Mouse (Mus musculus): Measurements from ENCODE around the gene Arpc1b.
"Not testable (repeated sequence)": the region's sequence is repeated elsewhere in the genome, so short reads cannot be mapped to it uniquely, and the experiment has no call there.

The Arpc1b gene

GRCm38 (mm10) chr5:145114071-145114605 lies at the start of gene Arpc1b:
Gene Arpc1b, plus strand, starts transcription at chr5:145114215.
- peak; percentile 70 for DNase-seq (ENCODE audit: low read depth)

DNA sequence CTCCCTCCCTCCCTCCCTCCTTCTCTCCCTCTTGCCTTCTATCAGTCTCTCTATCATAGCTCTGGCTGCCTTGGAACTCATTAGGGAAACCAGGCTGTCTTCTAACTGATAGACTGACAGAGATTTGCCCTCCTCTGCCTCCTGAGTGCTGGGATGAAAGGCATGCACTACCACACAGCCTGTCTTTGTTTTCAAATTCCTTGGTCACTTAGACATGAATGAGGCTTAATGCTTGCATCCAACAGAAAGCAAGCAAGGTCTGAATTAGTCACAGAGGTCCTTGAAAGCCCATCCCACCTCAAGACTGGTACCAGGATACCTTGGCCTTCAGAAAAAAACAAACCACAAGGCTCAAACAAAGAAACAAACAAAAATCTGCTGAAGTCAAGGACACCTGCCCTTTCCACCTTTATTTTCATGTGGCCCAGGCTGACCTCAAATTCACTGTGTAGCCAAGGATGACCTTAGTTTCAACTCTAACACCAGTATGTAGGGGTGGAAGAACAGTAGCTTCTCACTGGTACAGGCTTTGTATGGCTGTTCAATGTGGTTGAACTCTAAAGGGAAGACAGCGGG lies 49.2 kb upstream of the Arpc1b start:
- DNase-seq (ENCODE audit: low read depth), result no peak

GRCm38 (mm10) chr5:145068863-145069262 lies 45.2 kb upstream of the Arpc1b start:
- no peak for DNase-seq (ENCODE audit: low read depth)

DNA sequence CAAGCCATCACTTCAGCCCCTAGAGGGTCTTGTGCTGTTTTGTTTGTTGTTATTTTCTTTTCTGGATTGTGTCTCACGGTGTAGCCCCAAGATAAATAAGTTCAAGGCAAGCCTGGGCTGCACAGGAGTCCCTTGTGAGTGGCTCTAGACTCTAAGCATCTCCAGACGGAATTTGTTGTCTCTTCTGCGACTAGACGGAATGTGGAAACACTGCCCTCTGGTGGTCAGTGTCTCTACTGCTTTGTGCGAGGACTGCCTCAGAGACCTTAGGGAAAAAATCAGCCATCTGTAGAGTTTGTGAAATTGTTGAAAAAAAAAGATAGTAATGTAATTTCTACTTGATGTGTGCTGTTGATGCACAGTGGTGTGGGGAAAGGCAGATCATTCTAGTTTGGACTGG lies 44.3 kb upstream of the Arpc1b start:
- DNase-seq (ENCODE audit: low read depth), result peak; percentile 82

- no peak for DNase-seq (ENCODE audit: low read depth)
Observed at GRCm38 (mm10) chr5:145071342-145071741, 42.7 kb upstream of the Arpc1b start.

GRCm38 (mm10) chr5:145075081-145075480 lies 38.9 kb upstream of the Arpc1b start:
- DNase-seq (ENCODE audit: low read depth), result no peak

DNA sequence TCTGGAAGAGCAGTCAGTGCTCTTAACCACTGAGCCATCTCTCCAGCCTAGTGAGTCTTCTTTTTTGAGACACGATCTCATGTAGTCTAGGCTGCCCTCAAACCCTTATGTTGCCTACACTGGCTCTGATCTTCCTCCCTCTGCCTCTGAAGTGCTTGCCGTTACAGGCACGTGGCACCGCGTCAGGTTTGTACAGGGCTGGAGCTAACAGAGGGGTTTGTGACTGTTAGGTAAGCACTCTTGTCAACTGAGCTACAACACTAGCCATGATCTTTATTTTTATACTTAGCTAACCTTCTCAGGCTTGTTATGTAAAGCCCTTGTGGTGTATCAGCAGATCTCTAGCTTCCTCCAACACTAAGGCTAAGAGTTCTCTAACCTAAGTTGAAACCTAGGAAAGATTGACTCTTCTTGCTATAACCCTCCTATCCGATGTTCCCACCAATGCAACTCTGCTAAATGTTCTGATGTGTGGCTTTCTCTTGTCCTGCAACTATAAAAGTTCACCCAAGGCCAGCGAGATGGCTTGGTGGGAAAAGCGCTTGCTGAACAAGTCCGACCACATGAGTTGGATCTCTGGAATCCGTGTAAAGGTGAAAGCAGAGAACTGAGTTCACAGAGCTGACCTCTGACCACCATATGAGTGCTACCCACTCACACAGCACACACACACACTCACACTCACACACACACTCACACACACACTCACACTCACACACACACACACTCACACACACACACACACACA lies 32.0 kb upstream of the Arpc1b start:
- no peak for DNase-seq (ENCODE audit: low read depth)

DNA sequence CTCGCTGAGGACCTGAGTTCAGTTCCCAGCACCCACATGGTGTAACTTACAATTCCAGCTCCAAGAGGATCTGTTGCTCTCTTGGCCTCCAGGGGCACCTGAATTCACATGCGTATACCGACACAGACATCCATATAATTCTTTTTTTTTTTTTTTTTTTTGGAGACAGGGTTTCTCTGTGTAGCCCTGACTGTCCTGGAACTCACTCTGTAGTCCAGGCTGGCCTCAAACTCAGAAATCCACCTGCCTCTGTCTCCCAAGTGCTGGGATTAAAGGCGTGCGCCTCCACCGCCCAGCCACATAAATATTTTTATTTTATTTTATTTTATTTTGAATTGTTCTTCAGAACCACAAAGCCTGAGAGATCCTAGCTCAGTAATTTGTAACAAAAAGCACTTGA lies 30.8 kb upstream of the Arpc1b start:
- DNase-seq (ENCODE audit: low read depth), result not testable (repeated sequence)

- DNase-seq (ENCODE audit: low read depth), result peak; percentile 98
Observed at GRCm38 (mm10) chr5:145083632-145084451, 30.2 kb upstream of the Arpc1b start, which contains the start of the genes Arpc1a and Kpna7. Gene Arpc1a, plus strand, starts transcription at chr5:145083830. Gene Kpna7, minus strand, starts transcription at chr5:145084030.

- no peak for DNase-seq (ENCODE audit: low read depth)
Observed at GRCm38 (mm10) chr5:145084822-145085221, 29.2 kb upstream of the Arpc1b start.

GRCm38 (mm10) chr5:145088186-145088585 lies 25.8 kb upstream of the Arpc1b start:
- peak; percentile 29 for DNase-seq (ENCODE audit: low read depth)

- no peak for DNase-seq (ENCODE audit: low read depth)
Observed at GRCm38 (mm10) chr5:145089878-145090277, 24.1 kb upstream of the Arpc1b start.

GRCm38 (mm10) chr5:145096195-145096594 lies 17.8 kb upstream of the Arpc1b start:
- no peak for DNase-seq (ENCODE audit: low read depth)

GRCm38 (mm10) chr5:145098340-145098821 lies 15.6 kb upstream of the Arpc1b start:
- no peak for DNase-seq (ENCODE audit: low read depth)

- no peak for DNase-seq (ENCODE audit: low read depth)
Observed at GRCm38 (mm10) chr5:145100960-145101359, 13.1 kb upstream of the Arpc1b start.

DNA sequence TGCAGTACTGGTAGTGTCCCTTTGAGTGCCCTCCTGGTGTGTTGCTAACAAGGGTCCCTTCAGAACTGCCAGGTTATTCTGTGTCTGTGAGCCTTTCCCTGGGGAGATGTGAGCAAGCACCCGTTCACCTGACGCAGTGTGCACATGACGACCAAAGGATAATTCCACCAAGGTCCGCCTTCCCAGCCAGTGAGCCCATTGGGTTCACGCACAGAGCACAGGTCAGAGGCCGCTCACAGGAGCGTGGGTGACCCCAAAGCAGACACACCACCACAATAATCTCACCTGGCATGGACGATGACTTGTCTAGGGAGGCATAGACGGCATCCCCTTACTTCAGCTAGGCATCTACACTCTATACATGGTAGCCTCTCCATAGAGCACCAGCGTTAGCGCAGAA lies 12.6 kb upstream of the Arpc1b start:
- not testable (repeated sequence) for DNase-seq (ENCODE audit: low read depth)

DNA sequence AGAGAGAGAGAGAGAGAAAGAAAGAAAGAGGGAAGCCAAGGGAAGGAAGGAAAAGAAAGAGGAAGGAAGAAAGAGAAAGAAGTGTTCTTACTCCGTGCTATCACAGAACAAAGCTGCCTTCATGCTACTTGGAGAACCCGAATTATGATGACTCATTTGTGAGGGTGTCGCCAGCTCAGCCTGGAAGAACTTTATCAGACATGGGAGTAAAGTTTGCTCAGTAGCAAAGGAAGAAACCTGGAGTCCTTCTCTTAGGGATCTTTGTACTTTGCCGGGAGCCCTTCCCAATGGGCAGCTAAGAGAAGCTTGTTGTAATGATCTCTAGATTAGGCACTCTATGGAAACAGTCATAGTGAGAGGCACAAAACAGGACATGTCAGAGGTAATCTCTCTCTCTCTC lies 11.3 kb upstream of the Arpc1b start:
- DNase-seq (ENCODE audit: low read depth), result no peak

- no peak for DNase-seq (ENCODE audit: low read depth)
Observed at GRCm38 (mm10) chr5:145104328-145104727, 9.7 kb upstream of the Arpc1b start.

DNA sequence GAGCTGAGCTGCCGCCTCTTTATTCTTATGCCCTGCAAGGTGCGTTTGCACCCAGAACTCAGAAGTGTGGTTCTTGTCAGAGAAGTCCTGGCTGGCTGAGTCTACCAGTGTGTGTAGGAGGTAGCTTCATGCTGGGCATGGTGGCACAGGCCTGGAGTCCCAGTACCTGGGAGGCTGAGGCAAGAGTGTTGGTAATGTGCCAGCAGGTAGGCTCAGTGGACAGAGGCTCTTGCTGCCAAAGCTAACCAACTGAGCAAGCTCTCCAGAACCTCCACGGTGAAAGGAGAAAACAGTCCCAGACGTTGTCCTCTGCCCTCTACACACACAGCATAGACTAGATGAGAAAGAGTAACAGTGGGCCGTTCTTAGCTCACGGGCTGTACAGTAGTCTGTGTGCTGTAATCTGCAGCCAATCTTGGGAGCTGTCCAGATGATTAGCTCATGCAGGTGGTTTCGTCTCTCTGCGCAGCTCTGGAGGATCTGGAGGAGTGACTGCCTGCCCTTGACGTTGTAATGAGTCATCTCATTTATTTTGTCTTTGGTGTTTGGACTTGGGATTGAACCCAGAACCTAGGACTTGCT lies 8.2 kb upstream of the Arpc1b start:
- DNase-seq (ENCODE audit: low read depth), result no peak

DNA sequence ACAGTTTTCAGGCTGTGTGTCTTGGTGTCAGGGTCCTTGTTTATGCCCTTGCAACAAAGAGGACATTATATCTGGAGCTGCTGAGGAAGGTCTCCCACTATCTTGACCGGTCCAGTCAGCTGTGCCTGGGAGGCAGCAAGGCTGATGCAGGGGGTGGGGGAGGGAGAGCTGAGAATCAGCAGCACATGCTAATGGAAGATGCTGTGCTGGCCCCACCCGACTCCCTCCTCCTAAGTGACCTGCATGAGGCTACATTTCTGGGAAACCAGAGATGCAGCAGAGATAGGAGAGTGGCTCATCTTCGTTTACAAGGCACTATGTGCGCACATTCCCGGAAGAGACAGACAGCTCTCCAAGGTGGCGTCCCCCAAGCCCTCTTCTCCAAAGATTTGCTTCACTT lies 3.6 kb upstream of the Arpc1b start:
- no peak for DNase-seq (ENCODE audit: low read depth)

DNA sequence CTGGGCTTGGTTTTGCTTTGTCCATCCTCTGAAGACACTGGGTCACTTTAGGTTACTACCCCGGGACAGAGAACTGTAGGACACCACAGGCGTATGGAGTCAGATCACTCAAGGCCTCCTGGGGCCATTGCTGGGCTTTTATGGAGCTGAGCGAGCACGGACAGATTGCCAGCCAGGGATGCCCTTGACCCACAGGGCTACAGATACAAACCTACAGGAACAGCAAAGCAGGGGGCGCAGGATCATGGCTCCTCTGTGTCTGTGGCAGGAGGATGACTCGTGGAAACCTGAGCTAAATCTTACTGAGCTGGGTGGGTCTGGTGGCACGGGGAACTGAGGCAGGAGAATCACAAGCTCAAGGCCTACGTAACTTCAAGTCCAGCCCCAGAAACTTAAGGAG lies 1.4 kb upstream of the Arpc1b start:
- DNase-seq (ENCODE audit: low read depth), result no peak

DNA sequence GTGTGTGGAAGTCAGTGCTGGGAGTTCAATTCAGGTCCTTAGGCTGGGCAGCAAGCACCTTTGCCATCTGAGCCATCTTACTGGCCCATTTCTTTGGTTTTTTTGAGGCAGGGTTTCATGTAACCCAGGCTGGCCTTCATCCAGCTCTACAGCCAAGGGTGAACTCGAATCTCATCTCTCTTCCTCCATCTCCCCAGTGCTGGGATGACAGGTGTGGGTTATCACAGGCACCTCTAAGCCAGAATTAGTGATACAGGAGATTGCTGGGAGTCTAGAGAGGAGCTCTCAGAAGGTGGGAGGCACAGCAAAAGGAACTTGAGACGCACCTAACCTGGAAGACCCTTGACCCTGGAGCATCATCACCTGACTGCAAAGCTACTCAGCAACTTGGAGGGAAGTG lies 599 bp upstream of the Arpc1b start:
- no peak for DNase-seq (ENCODE audit: low read depth)
